Mouse (Mus musculus) spleen, adult 2 months (tissue): ENCODE measurements around the gene Stx1b.

ENCODE experiments used
- CTCF ChIP-seq: fragments of 200-500 bp; IDR thresholded peaks from 2 replicates; pipeline ENCODE4 v1.5.1; 2011; ENCODE audit warnings: mild to moderate bottlenecking, inconsistent platforms; ENCODE audit not compliant: insufficient read depth, insufficient read length, insufficient replicate concordance; ENCODE audit errors: extremely low read depth
- POLR2A ChIP-seq: fragments of 200-500 bp; IDR thresholded peaks from 2 replicates; pipeline ENCODE4 v1.6.1; 2011; ENCODE audit warnings: low read depth, low read length, inconsistent platforms

GRCm38 (mm10) chr7:127801010-127801621 is 23.2 kb downstream of the Stx1b start:
- TF ChIP-seq POLR2A (no peak), CTCF (no peak)
